Mouse (Mus musculus): Measurements from ENCODE around the gene Atl1. TPM values are rescaled to one million over a fixed set of nuclear protein-coding genes. Genes with fewer than 3 reads are reported as not detected.

Atl1 gene
- total and polyA plus RNA-seq, 3 experiments = 0.50 to 1.0 TPM; not detected in 1

- Histone ChIP-seq H3K4me3 (ENCODE audit: control insufficient read depth in 1 of 2, insufficient read depth in 1 of 2, low read depth in 2 of 2, low read length in 2 of 2) (no peak overlapping the region), H3K9me3 (replicated peaks; ENCODE audit: insufficient read depth, low read length) (no peaks in the 10 kb centered on the region), H3K27me3 (ENCODE audit: control insufficient read depth in 1 of 2, insufficient read depth in 2 of 2, low read length in 2 of 2) (no peaks in the 10 kb centered on the region), H3K36me3 (ENCODE audit: control insufficient read depth in 1 of 2, insufficient read depth in 2 of 2, low read length in 2 of 2) (peaks cover 19 to 37% of the 10 kb centered on the region in 2 experiments), H3K4me1 (ENCODE audit: control insufficient read depth in 1 of 2, insufficient read depth in 2 of 2, low read length in 2 of 2) (peaks cover 3 to 6% of the 10 kb centered on the region in 2 experiments; a peak in 3 of 4 replicates), H3K79me2 (ENCODE audit: control insufficient read depth, insufficient read depth, low read length, poor library complexity) (peaks cover 2% of the 10 kb centered on the region; the same call in 1 of the 2 replicates), H3K9ac (ENCODE audit: control insufficient read depth, low read depth, low read length, poor library complexity, severe bottlenecking) (no peak overlapping the region), H3K27ac (ENCODE audit: control insufficient read depth, low read depth, low read length) (no peak overlapping the region)
- no peak for DNase-seq (ENCODE audit: low read depth, low spot score)
- TF ChIP-seq GABPA (IDR thresholded peaks at IDR 0.05; ENCODE audit: low read depth, low read length) (no peak), NELFE (IDR thresholded peaks at IDR 0.05; ENCODE audit: low read depth, low read length) (no peak), GATA1 (IDR thresholded peaks at IDR 0.05; ENCODE audit: low read depth, low read length) (no peak), POLR2AphosphoS5 (IDR thresholded peaks at IDR 0.05; ENCODE audit: borderline replicate concordance, low read depth, low read length) (no peak), ZKSCAN1 (IDR thresholded peaks at IDR 0.05; ENCODE audit: low read depth, low read length) (no peak), RCOR1 (IDR thresholded peaks at IDR 0.05; ENCODE audit: low read depth, low read length) (no peak), POLR2A (IDR thresholded peaks at IDR 0.05; ENCODE audit: control insufficient read depth in 1 of 2, insufficient read depth in 1 of 2, low read depth in 1 of 2, low read length in 2 of 2, poor library complexity in 1 of 2) (no peak), TAL1 (IDR thresholded peaks at IDR 0.05; ENCODE audit: low read length) (no peak), BHLHE40 (IDR thresholded peaks at IDR 0.05; ENCODE audit: borderline replicate concordance, low read depth, low read length) (no peak), MYB (IDR thresholded peaks at IDR 0.05; ENCODE audit: low read depth, low read length) (no peak), MAX (IDR thresholded peaks at IDR 0.05; ENCODE audit: low read length) (no peak)
These were observed 75.7 kb downstream of the Atl1 start for GRCm38 (mm10) chr12:69968154-69968553.

- no peak for DNase-seq (ENCODE audit: low read depth, low spot score)
- H3K9me3 ChIP-seq (replicated peaks; ENCODE audit: insufficient read depth, low read length) = no peaks in the 10 kb centered on the region
- peaks cover 3 to 6% of the 10 kb centered on the region in 2 experiments; a peak in 3 of 4 replicates for H3K4me1 ChIP-seq (ENCODE audit: control insufficient read depth in 1 of 2, insufficient read depth in 2 of 2, low read length in 2 of 2)
- peaks cover 11% of the 10 kb centered on the region; the same call in 1 of the 2 replicates for H3K79me2 ChIP-seq (ENCODE audit: control insufficient read depth, insufficient read depth, low read length, poor library complexity)
- H3K27me3 ChIP-seq (ENCODE audit: control insufficient read depth in 1 of 2, insufficient read depth in 2 of 2, low read length in 2 of 2) = no peaks in the 10 kb centered on the region
- H3K27ac ChIP-seq (ENCODE audit: control insufficient read depth, low read depth, low read length) = no peak overlapping the region
- H3K36me3 ChIP-seq (ENCODE audit: control insufficient read depth in 1 of 2, insufficient read depth in 2 of 2, low read length in 2 of 2) = peaks cover 19 to 54% of the 10 kb centered on the region in 2 experiments
- TF ChIP-seq ETS1 (IDR thresholded peaks at IDR 0.05; ENCODE audit: low read depth, low read length) = no peak
- no peak for TF ChIP-seq GATA1 (IDR thresholded peaks at IDR 0.05; ENCODE audit: low read depth, low read length)
- TF ChIP-seq CHD2 (IDR thresholded peaks at IDR 0.05; ENCODE audit: low read length) = no peak
- TF ChIP-seq E2F4 (IDR thresholded peaks at IDR 0.05; ENCODE audit: borderline replicate concordance, low read depth, low read length) = no peak
- H3K4me3 ChIP-seq (ENCODE audit: control insufficient read depth in 1 of 2, insufficient read depth in 1 of 2, low read depth in 2 of 2, low read length in 2 of 2) = no peak overlapping the region
- no peak overlapping the region for H3K9ac ChIP-seq (ENCODE audit: control insufficient read depth, low read depth, low read length, poor library complexity, severe bottlenecking)
These were observed 81.3 kb downstream of the Atl1 start for GRCm38 (mm10) chr12:69973666-69974065.

GRCm38 (mm10) chr12:69976688-69977087 lies 84.3 kb downstream of the Atl1 start:
- Histone ChIP-seq H3K9me3 (replicated peaks; ENCODE audit: insufficient read depth, low read length) (no peaks in the 10 kb centered on the region), H3K4me3 (ENCODE audit: control insufficient read depth in 1 of 2, insufficient read depth in 1 of 2, low read depth in 2 of 2, low read length in 2 of 2) (no peak overlapping the region), H3K27me3 (ENCODE audit: control insufficient read depth in 1 of 2, insufficient read depth in 2 of 2, low read length in 2 of 2) (no peaks in the 10 kb centered on the region), H3K79me2 (ENCODE audit: control insufficient read depth, insufficient read depth, low read length, poor library complexity) (peaks cover 19% of the 10 kb centered on the region; the same call in 1 of the 2 replicates), H3K27ac (ENCODE audit: control insufficient read depth, low read depth, low read length) (no peak overlapping the region), H3K36me3 (ENCODE audit: control insufficient read depth in 1 of 2, insufficient read depth in 2 of 2, low read length in 2 of 2) (peaks cover 9 to 47% of the 10 kb centered on the region in 2 experiments), H3K4me1 (ENCODE audit: control insufficient read depth in 1 of 2, insufficient read depth in 2 of 2, low read length in 2 of 2) (peaks cover 0 to 1% of the 10 kb centered on the region in 2 experiments; a peak in 1 of 4 replicates), H3K9ac (ENCODE audit: control insufficient read depth, low read depth, low read length, poor library complexity, severe bottlenecking) (no peak overlapping the region)
- DNase-seq (ENCODE audit: low read depth, low spot score) = no peak
- TF ChIP-seq KAT2A (conservative IDR thresholded peaks at IDR 0.05; ENCODE audit: low read depth, low read length) = no peak
- no peak for TF ChIP-seq SMC3 (IDR thresholded peaks at IDR 0.05; ENCODE audit: low read depth, low read length)
- TF ChIP-seq ZNF384 (IDR thresholded peaks at IDR 0.05; ENCODE audit: low read depth, low read length) = no peak
- no peak for TF ChIP-seq HCFC1 (IDR thresholded peaks at IDR 0.05; ENCODE audit: low read depth, low read length)
- TF ChIP-seq GATA1 (IDR thresholded peaks at IDR 0.05; ENCODE audit: low read depth, low read length) = no peak
- no peak for TF ChIP-seq MEF2A (IDR thresholded peaks at IDR 0.05; ENCODE audit: extremely low read depth, insufficient replicate concordance, low read depth, low read length, poor library complexity, severe bottlenecking)
- no peak for TF ChIP-seq MAFK (IDR thresholded peaks at IDR 0.05; ENCODE audit: borderline replicate concordance, low read depth, low read length)
- TF ChIP-seq BHLHE40 (IDR thresholded peaks at IDR 0.05; ENCODE audit: borderline replicate concordance, low read depth, low read length) = no peak
- no peak for TF ChIP-seq POLR2A (IDR thresholded peaks at IDR 0.05; ENCODE audit: control insufficient read depth in 1 of 2, insufficient read depth in 1 of 2, low read depth in 1 of 2, low read length in 2 of 2, poor library complexity in 1 of 2)
- no peak for TF ChIP-seq TBP (IDR thresholded peaks at IDR 0.05; ENCODE audit: low read depth, low read length)
- no peak for TF ChIP-seq RAD21 (IDR thresholded peaks at IDR 0.05; ENCODE audit: low read depth, low read length)
- no peak for TF ChIP-seq POLR2AphosphoS2 (IDR thresholded peaks at IDR 0.05; ENCODE audit: low read length)
- no peak for TF ChIP-seq CHD2 (IDR thresholded peaks at IDR 0.05; ENCODE audit: low read length)
- no peak for TF ChIP-seq ELF1 (IDR thresholded peaks at IDR 0.05; ENCODE audit: low read depth, low read length)
- no peak for TF ChIP-seq TCF12 (IDR thresholded peaks at IDR 0.05; ENCODE audit: low read depth, low read length)
- no peak for TF ChIP-seq CTCF (IDR thresholded peaks at IDR 0.05 in 2 of 3, conservative IDR thresholded peaks at IDR 0.05 in 1 of 3; ENCODE audit: control insufficient read depth in 1 of 3, insufficient read depth in 1 of 3, low read depth in 2 of 3, low read length in 3 of 3, poor library complexity in 1 of 3, severe bottlenecking in 1 of 3)
- no peak for TF ChIP-seq MYB (IDR thresholded peaks at IDR 0.05; ENCODE audit: low read depth, low read length)
